Mouse (Mus musculus) heart, postnatal 0 days (tissue): ENCODE results near the gene Plce1.

Experiments
- CTCF ChIP-seq: IDR thresholded peaks from 2 replicates; pipeline ENCODE4 v1.5.1; 2016; ENCODE audit warnings: antibody characterized with exemption, control low read depth, low read depth
- EP300 ChIP-seq: IDR thresholded peaks from 2 replicates; pipeline ENCODE4 v1.6.1; 2016; ENCODE audit warnings: antibody characterized with exemption, low read depth

- TF ChIP-seq CTCF (no peak), EP300 (no peak)
Measured at GRCm38 (mm10) chr19:38479473-38479872, 1.4 kb upstream of the Plce1 start.
